Mouse (Mus musculus) intestine, embryonic 16.5 days (tissue): Measurements from ENCODE around the gene Abtb2. TPM values are rescaled to one million over a fixed set of nuclear protein-coding genes. Genes with fewer than 3 reads are reported as not detected.
A peak's percentile ranks its signal among the peaks of the same experiment; 100 is the strongest.

ENCODE experiments used
- ATAC-seq: fragments of 200-750 bp; cut with Nextera tagmentation; 2 replicates; pipeline ENCODE4 v1.8.0; 2017; ENCODE audit warnings: moderate TSS enrichment, moderate library complexity
- H3K27ac ChIP-seq: fragments of 300-500 bp; sonication (generic); 2 replicates; pipeline ENCODE4 v1.5.1; 2014; ENCODE audit warnings: mild to moderate bottlenecking, low read length
- H3K27me3 ChIP-seq: fragments of 300-500 bp; sonication (generic); replicated peaks from 2 replicates; pipeline ENCODE4 v1.6.1; 2014; ENCODE audit warnings: low read length, control low read depth, mixed read lengths; ENCODE audit not compliant: control insufficient read depth, insufficient read depth
- H3K36me3 ChIP-seq: fragments of 300-500 bp; sonication (generic); 2 replicates; pipeline ENCODE4 v1.6.1; 2014; ENCODE audit warnings: low read length, control low read depth; ENCODE audit not compliant: control insufficient read depth, insufficient read depth
- H3K4me1 ChIP-seq: fragments of 300-500 bp; sonication (generic); 2 replicates; pipeline ENCODE4 v1.6.1; 2014; ENCODE audit warnings: low read length, control low read depth, mixed read lengths; ENCODE audit not compliant: control insufficient read depth, insufficient read depth
- H3K4me2 ChIP-seq: fragments of 300-500 bp; sonication (generic); 2 replicates; pipeline ENCODE4 v1.6.1; 2014; ENCODE audit warnings: low read depth, low read length, control low read depth
- H3K4me3 ChIP-seq: fragments of 300-500 bp; sonication (generic); 2 replicates; pipeline ENCODE4 v1.5.1; 2014; ENCODE audit warnings: mild to moderate bottlenecking, low read length
- H3K9ac ChIP-seq: fragments of 300-500 bp; sonication (generic); 2 replicates; pipeline ENCODE4 v1.6.1; 2014; ENCODE audit warnings: low read depth, low read length
- H3K9me3 ChIP-seq: fragments of 300-500 bp; sonication (generic); 2 replicates; pipeline ENCODE4 v1.6.1; 2016; ENCODE audit warnings: low read length, control low read depth; ENCODE audit not compliant: control insufficient read depth
- WGBS: fragments of 180-500 bp; shearing (Covaris S2); extraction: QIAGEN DNeasy Blood & Tissue Kit; methylation state at CpG from one replicate; pipeline ENCODE4 v1.1.7; 2014; 5-methylcytosine and 5-hydroxymethylcytosine counted together
- polyA plus RNA-seq: library from polyadenylated mRNA; unstranded; fragments of >200 nt; fragmentation: Nextera tagmentation; extraction: Ambion mirVana; gene quantifications from 2 replicates; pipeline ENCODE4 v1.2.1, GENCODE M21; 2015

Gene Abtb2
- polyA plus RNA-seq, 1 experiment from 2014 or later, result 4.7 TPM

DNA sequence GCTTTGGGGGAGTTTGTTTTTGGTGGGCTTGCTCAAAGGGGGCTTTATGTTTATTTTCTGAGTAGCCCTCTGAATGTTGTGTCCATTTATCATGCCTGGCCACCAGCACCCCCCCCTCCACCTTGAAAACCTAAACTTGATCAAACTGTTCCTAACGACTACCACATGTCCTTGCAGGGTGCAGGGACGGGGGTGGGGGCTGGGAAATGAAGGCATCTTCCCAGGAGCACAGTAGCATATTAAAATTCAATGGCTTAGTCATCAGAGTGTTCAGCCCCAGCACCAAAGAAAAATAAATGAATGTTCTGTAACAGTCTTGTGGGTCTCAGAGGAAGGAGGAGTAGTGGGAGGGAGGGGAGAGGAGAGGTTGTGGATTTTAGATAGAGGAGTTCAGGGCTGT is 73.6 kb downstream of the Abtb2 start:
- Histone ChIP-seq H3K4me3 (no peak overlapping the region), H3K9ac (no peak overlapping the region), H3K4me1 (no peaks in the 10 kb centered on the region), H3K4me2 (no peak overlapping the region), H3K36me3 (no peaks in the 10 kb centered on the region), H3K27me3 (no peaks in the 10 kb centered on the region), H3K9me3 (no peaks in the 10 kb centered on the region), H3K27ac (no peak overlapping the region)
- WGBS, result 42% methylated on average over 2 of the region's 2 CpGs
- no peak for ATAC-seq

GRCm38 (mm10) chr2:103640861-103641260 is 74.8 kb downstream of the Abtb2 start:
- no peaks in the 10 kb centered on the region for H3K9me3 ChIP-seq
- no peak overlapping the region for H3K4me2 ChIP-seq
- H3K27ac ChIP-seq, result no peak overlapping the region
- ATAC-seq, result no peak
- no peak overlapping the region for H3K4me3 ChIP-seq
- WGBS, result 60% methylated on average over 2 of the region's 2 CpGs
- H3K9ac ChIP-seq, result no peak overlapping the region
- H3K4me1 ChIP-seq, result no peaks in the 10 kb centered on the region
- no peaks in the 10 kb centered on the region for H3K36me3 ChIP-seq
- no peaks in the 10 kb centered on the region for H3K27me3 ChIP-seq

DNA sequence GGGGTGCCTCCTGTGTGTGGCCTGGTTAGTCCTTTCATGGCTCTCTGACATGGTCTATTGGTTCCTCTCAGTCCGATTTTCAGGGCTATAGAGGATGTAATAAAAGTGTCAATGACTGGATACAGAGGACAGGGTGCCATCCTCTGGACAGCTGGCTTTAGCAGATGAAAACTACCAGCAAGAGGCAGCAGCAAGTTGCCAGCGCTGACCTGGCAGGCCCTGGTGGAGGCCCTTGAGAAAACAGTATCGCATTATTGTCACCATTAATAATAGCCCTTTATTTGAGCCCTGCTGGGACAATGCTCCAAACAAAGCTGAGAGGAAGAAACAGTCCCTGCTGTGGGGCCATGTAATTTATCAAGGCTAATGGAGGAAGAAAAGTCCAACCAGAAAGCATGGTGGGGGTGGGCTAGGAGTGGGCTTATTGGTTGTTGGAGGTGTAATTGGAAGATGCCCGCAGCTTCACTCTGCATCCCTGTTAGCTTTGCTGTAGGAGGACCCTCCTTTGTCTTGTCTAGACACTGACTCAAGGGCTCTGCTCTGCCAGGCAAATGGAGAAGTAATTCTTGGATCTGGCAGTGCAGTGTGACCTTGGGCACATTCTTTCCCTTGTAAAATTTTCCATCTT is 77.6 kb downstream of the Abtb2 start:
- H3K36me3 ChIP-seq, result no peaks in the 10 kb centered on the region
- no peaks in the 10 kb centered on the region for H3K9me3 ChIP-seq
- no peak overlapping the region for H3K9ac ChIP-seq
- 45% methylated on average over 4 of the region's 4 CpGs for WGBS
- ATAC-seq, result no peak
- H3K4me2 ChIP-seq, result no peak overlapping the region
- no peaks in the 10 kb centered on the region for H3K27me3 ChIP-seq
- H3K4me1 ChIP-seq, result no peaks in the 10 kb centered on the region
- no peak overlapping the region for H3K27ac ChIP-seq
- no peak overlapping the region for H3K4me3 ChIP-seq

GRCm38 (mm10) chr2:103644418-103644817 is 78.3 kb downstream of the Abtb2 start:
- Histone ChIP-seq H3K4me3 (no peak overlapping the region), H3K9ac (no peak overlapping the region), H3K4me1 (no peaks in the 10 kb centered on the region), H3K27ac (no peak overlapping the region), H3K27me3 (no peaks in the 10 kb centered on the region), H3K36me3 (no peaks in the 10 kb centered on the region), H3K9me3 (no peaks in the 10 kb centered on the region), H3K4me2 (no peak overlapping the region)
- no peak for ATAC-seq
- 34% methylated on average over 1 of the region's 1 CpGs for WGBS

GRCm38 (mm10) chr2:103650314-103650879 is 84.3 kb downstream of the Abtb2 start:
- no peak overlapping the region for H3K4me2 ChIP-seq
- ATAC-seq, result no peak
- H3K27ac ChIP-seq, result no peak overlapping the region
- H3K4me1 ChIP-seq, result no peaks in the 10 kb centered on the region; the same call in 1 of the 2 replicates
- 57% methylated on average over 2 of the region's 2 CpGs for whole genome bisulfite sequencing
- H3K9me3 ChIP-seq, result no peaks in the 10 kb centered on the region
- no peak overlapping the region for H3K9ac ChIP-seq
- no peak overlapping the region for H3K4me3 ChIP-seq
- no peaks in the 10 kb centered on the region for H3K36me3 ChIP-seq
- H3K27me3 ChIP-seq, result no peaks in the 10 kb centered on the region

- 70% methylated on average over 4 of the region's 4 CpGs for WGBS
- ATAC-seq, result no peak
These were observed 86.0 kb downstream of the Abtb2 start for GRCm38 (mm10) chr2:103652121-103652520.

GRCm38 (mm10) chr2:103655037-103655436 is 88.9 kb downstream of the Abtb2 start:
- no peak overlapping the region for H3K27ac ChIP-seq
- no peak for ATAC-seq
- no peak overlapping the region for H3K4me2 ChIP-seq
- H3K4me1 ChIP-seq, result no peaks in the 10 kb centered on the region; the same call in 1 of the 2 replicates
- H3K27me3 ChIP-seq, result no peaks in the 10 kb centered on the region
- H3K36me3 ChIP-seq, result no peaks in the 10 kb centered on the region
- no peak overlapping the region for H3K9ac ChIP-seq
- no peaks in the 10 kb centered on the region for H3K9me3 ChIP-seq
- 82% methylated on average over 1 of the region's 1 CpGs for WGBS
- no peak overlapping the region for H3K4me3 ChIP-seq

More at GRCm38 (mm10) chr2:103652121-103652520, 86.0 kb downstream of the Abtb2 start:
- Histone ChIP-seq H3K4me1 (no peaks in the 10 kb centered on the region; the same call in 1 of the 2 replicates), H3K4me3 (no peak overlapping the region), H3K4me2 (no peak overlapping the region), H3K36me3 (no peaks in the 10 kb centered on the region), H3K9ac (no peak overlapping the region), H3K27ac (no peak overlapping the region), H3K9me3 (no peaks in the 10 kb centered on the region), H3K27me3 (no peaks in the 10 kb centered on the region)

DNA sequence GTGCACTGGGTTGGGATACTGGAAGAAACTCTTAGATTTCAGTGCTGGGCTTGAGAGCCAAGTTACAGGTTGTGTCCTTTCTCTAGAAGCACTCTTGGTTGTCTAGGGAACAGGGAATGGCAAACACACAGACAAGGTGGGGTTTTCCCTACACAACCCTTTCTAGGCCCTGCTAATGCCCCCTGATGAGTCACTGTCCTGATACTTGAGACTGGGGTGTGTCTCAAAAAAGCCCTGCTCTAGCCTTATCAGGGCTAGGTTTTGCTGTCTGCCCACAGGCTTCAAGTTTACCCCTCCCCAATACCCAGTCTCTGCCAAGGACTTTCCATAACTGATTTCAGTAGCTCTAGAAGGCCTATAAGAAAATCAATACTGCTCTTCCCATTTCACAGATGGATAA is 89.9 kb downstream of the Abtb2 start:
- no peak overlapping the region for H3K9ac ChIP-seq
- no peak overlapping the region for H3K4me3 ChIP-seq
- no peaks in the 10 kb centered on the region for H3K27me3 ChIP-seq
- peak; percentile 38; the same call in 1 of the 2 replicates for ATAC-seq
- no peak overlapping the region for H3K27ac ChIP-seq
- no peaks in the 10 kb centered on the region for H3K36me3 ChIP-seq
- H3K4me2 ChIP-seq, result no peak overlapping the region
- no peaks in the 10 kb centered on the region; the same call in 1 of the 2 replicates for H3K4me1 ChIP-seq
- no peaks in the 10 kb centered on the region for H3K9me3 ChIP-seq

- Histone ChIP-seq H3K27ac (no peak overlapping the region), H3K4me2 (no peak overlapping the region), H3K4me3 (no peak overlapping the region), H3K9me3 (no peaks in the 10 kb centered on the region), H3K9ac (no peak overlapping the region), H3K27me3 (no peaks in the 10 kb centered on the region), H3K36me3 (no peaks in the 10 kb centered on the region), H3K4me1 (no peaks in the 10 kb centered on the region; the same call in 1 of the 2 replicates)
- WGBS, result 80% methylated on average over 4 of the region's 4 CpGs
- ATAC-seq, result no peak
These were observed 93.1 kb downstream of the Abtb2 start for GRCm38 (mm10) chr2:103659167-103659566.
